Mouse (Mus musculus) stomach, postnatal 0 days (tissue): ENCODE data around the gene Nlgn1.

Source experiments
- CTCF ChIP-seq: IDR thresholded peaks from 2 replicates; pipeline ENCODE4 v1.5.1; 2016; ENCODE audit warnings: antibody characterized with exemption, low read depth, mild to moderate bottlenecking, moderate library complexity
- EP300 ChIP-seq: optimal IDR thresholded peaks from 2 replicates; pipeline ENCODE3; 2016; ENCODE audit warnings: antibody characterized with exemption

DNA sequence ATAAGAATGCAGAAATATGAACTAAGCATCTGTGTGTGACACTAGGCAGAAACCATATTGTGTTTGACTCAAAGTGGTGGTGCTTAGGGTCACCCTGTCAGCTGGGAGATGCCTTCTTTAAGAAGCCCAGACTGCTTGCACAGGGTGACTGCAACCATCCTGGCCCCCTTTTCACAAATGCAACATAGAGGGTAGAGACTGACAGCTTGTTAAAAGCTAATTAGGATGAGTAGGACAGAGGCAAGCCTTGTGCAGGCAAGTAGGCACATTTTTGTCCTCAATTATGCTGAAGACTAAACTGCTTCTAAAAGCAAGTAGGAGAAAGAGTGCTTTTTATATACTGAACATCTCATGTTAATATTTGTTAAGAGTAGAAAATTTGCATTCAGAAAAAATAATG is 558.8 kb downstream of the Nlgn1 start:
- TF ChIP-seq CTCF (no peak), EP300 (no peak)
